Mouse (Mus musculus) neural tube, embryonic 13.5 days (tissue): ENCODE results near the gene Strbp. TPM values are rescaled to one million over a fixed set of nuclear protein-coding genes. Genes with fewer than 3 reads are reported as not detected.

ENCODE experiments used
- ATAC-seq: fragments of 200-750 bp; cut with Nextera tagmentation; 2 replicates; pipeline ENCODE4 v1.8.0; 2017; ENCODE audit warnings: low read depth, mild to moderate bottlenecking, moderate TSS enrichment, moderate library complexity
- H3K27ac ChIP-seq: fragments of 300-500 bp; sonication (generic); replicated peaks from 2 replicates; pipeline ENCODE4 v1.5.1; 2015; ENCODE audit warnings: moderate library complexity, mild to moderate bottlenecking, inconsistent platforms
- H3K27me3 ChIP-seq: fragments of 300-500 bp; sonication (generic); 2 replicates; pipeline ENCODE4 v1.6.1; 2015; ENCODE audit warnings: mild to moderate bottlenecking, inconsistent platforms
- H3K36me3 ChIP-seq: fragments of 300-500 bp; sonication (generic); 2 replicates; pipeline ENCODE4 v1.6.1; 2015; ENCODE audit warnings: mild to moderate bottlenecking, inconsistent platforms
- H3K4me1 ChIP-seq: fragments of 300-500 bp; sonication (generic); replicated peaks from 2 replicates; pipeline ENCODE4 v1.6.1; 2015; ENCODE audit warnings: inconsistent platforms
- H3K4me2 ChIP-seq: fragments of 300-500 bp; sonication (generic); 2 replicates; pipeline ENCODE4 v1.6.1; 2015; ENCODE audit warnings: inconsistent platforms, mild to moderate bottlenecking, moderate library complexity
- H3K4me3 ChIP-seq: fragments of 300-500 bp; sonication (generic); 2 replicates; pipeline ENCODE4 v1.5.1; 2015; ENCODE audit warnings: mild to moderate bottlenecking, inconsistent platforms
- H3K9ac ChIP-seq: fragments of 300-500 bp; sonication (generic); 2 replicates; pipeline ENCODE4 v1.6.1; 2015; ENCODE audit warnings: moderate library complexity, mild to moderate bottlenecking, inconsistent platforms
- H3K9me3 ChIP-seq: fragments of 300-500 bp; sonication (generic); 2 replicates; pipeline ENCODE4 v1.6.1; 2016; ENCODE audit warnings: inconsistent platforms
- WGBS: fragments of 180-500 bp; shearing (Covaris S2); methylation state at CpG from one replicate; pipeline ENCODE4 v1.1.7; 2015; 5-methylcytosine and 5-hydroxymethylcytosine counted together
- polyA plus RNA-seq: library from polyadenylated mRNA; unstranded; fragments of >200 nt; fragmentation: Nextera tagmentation; extraction: Ambion mirVana; gene quantifications from 2 replicates; pipeline ENCODE4 v1.2.1, GENCODE M21; 2015

Strbp gene
- polyA plus RNA-seq, 1 experiment from 2014 or later: 94.4 TPM

DNA sequence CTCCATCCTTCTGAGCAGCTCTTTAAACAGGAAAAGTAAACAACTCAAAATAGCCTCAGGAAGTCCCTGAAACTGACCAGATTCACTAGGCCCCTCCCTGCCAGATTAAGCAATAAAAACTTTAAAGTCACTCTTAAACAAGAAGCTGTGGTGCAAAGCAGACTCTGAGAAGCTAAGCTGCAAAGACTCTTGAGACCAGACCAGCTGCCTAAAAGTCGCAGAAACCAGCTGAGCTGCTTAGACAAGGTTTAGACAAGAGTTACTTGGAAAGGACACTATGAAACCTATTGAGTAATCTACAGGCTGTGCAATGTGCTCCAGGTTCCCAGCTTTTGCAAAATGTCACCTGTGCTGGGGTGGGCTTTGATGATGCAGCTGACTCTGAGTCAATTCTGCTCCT, 16.6 kb downstream of the Strbp start:
- Histone ChIP-seq H3K36me3 (no peaks in the 10 kb centered on the region), H3K27ac (no peak overlapping the region), H3K4me1 (no peaks in the 10 kb centered on the region), H3K9me3 (no peaks in the 10 kb centered on the region), H3K4me3 (no peak overlapping the region), H3K27me3 (no peaks in the 10 kb centered on the region), H3K9ac (no peak overlapping the region), H3K4me2 (no peak overlapping the region)
- 100% methylated on average over 1 of the region's 1 CpGs for WGBS
- ATAC-seq: no peak

DNA sequence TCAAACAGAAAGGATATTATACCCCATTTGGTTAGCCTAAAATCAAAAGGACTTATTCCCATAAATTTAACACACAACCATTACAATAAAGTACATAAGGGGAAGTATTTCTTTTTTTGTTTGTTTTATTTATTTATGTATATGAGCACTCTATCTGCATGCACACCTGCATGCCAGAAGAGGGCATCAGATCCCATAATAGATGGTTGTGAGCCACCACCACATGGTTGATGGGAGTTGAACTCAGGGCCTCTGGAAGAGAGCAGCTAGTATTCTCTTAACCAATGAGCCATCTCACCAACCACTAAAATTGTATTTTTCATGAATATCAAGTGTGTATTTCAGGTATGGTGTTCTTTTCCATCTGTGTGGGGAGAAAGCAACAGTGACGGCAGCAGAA, 18.8 kb downstream of the Strbp start:
- no peak overlapping the region for H3K9ac ChIP-seq
- no peak overlapping the region for H3K4me3 ChIP-seq
- H3K4me2 ChIP-seq: no peak overlapping the region
- WGBS: 93% methylated on average over 1 of the region's 1 CpGs
- no peak for ATAC-seq
- H3K9me3 ChIP-seq: no peaks in the 10 kb centered on the region
- H3K36me3 ChIP-seq: no peaks in the 10 kb centered on the region
- H3K27ac ChIP-seq: no peak overlapping the region
- H3K27me3 ChIP-seq: no peaks in the 10 kb centered on the region
- H3K4me1 ChIP-seq: no peaks in the 10 kb centered on the region

DNA sequence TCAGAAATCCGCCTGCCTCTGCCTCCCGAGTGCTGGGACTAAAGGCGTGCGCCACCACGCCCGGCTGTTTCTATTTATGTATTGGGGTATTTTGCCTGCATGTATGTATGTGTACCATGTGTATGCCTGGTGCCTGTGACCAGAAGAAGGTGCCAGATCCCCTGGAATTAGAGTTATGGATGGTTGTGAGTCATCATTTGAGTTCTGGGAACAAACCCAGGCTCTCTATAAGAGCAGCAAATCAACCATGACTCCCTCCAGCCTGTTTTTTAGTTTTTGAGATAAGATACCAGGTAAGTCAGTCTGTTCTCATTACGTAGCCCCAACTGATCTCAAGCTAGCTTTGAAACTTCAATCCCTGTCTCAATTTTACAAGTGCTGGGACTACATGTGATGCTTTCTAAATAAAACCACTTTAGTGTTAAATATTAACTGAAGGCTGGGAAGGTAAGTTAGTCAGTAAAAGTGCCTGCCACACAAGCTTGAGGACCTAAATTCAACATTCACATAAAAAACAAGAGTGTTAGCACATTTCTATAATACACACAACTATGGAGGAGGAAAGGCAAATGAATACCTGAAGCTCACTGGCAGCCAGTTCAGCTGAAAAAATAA, 21.4 kb downstream of the Strbp start:
- Histone ChIP-seq H3K36me3 (no peaks in the 10 kb centered on the region), H3K27ac (no peak overlapping the region), H3K4me2 (no peak overlapping the region), H3K9me3 (no peaks in the 10 kb centered on the region), H3K9ac (no peak overlapping the region), H3K27me3 (no peaks in the 10 kb centered on the region), H3K4me3 (no peak overlapping the region), H3K4me1 (no peaks in the 10 kb centered on the region)
- 96% methylated on average over 7 of the region's 7 CpGs for WGBS
- ATAC-seq: no peak

DNA sequence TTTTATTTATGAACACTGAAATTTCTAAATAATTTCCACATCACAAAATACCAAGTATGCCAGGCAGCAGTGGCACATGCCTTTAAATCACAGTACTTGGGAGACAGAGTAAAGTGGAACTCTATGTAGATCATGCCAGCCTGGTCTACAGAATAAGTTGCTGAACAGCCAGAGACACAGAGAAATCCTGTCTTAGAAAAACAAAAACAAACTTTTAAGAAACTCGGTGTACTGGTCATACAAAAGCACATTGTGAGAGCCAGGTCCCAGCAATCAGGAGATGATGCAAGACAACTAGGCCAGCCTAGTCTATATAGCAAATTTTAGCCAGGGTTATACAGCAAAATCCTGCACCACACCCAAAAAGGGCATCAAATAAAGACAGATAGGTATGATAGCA, 52.6 kb downstream of the Strbp start:
- no peaks in the 10 kb centered on the region for H3K36me3 ChIP-seq
- H3K9ac ChIP-seq: no peak overlapping the region
- no peaks in the 10 kb centered on the region for H3K4me1 ChIP-seq
- H3K27ac ChIP-seq: no peak overlapping the region
- no peaks in the 10 kb centered on the region for H3K9me3 ChIP-seq
- no peak overlapping the region for H3K4me3 ChIP-seq
- H3K27me3 ChIP-seq: no peaks in the 10 kb centered on the region
- WGBS: 64% methylated on average over 1 of the region's 1 CpGs
- ATAC-seq: no peak
- no peak overlapping the region for H3K4me2 ChIP-seq

DNA sequence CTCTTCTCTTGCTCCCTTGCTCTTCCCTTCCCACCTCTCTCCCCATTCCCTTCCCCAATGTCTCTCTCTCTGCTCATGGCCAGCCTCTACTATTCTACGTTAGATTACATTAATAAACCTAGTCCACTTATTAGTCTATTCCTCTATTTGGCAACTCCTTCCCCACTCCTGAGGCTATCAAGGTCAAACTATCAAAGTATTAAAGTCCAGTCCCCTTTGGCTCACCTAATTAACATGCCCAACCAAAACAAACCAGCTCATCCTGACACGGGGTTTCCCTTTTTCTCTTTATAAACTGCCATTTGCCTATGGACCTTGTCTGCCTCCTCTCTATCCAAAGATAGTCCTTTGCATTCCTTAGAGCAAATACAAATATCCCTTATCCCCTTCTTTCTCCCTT, 54.1 kb downstream of the Strbp start:
- Histone ChIP-seq H3K27me3 (no peaks in the 10 kb centered on the region), H3K9me3 (no peaks in the 10 kb centered on the region), H3K4me1 (no peaks in the 10 kb centered on the region), H3K4me2 (no peak overlapping the region), H3K9ac (no peak overlapping the region), H3K27ac (no peak overlapping the region), H3K36me3 (0 out of 2 replicates have a peak, but pooled peaks cover 2% of the 10 kb centered on the region), H3K4me3 (no peak overlapping the region)
- ATAC-seq: no peak
- 84% methylated on average over 2 of the region's 2 CpGs for WGBS

DNA sequence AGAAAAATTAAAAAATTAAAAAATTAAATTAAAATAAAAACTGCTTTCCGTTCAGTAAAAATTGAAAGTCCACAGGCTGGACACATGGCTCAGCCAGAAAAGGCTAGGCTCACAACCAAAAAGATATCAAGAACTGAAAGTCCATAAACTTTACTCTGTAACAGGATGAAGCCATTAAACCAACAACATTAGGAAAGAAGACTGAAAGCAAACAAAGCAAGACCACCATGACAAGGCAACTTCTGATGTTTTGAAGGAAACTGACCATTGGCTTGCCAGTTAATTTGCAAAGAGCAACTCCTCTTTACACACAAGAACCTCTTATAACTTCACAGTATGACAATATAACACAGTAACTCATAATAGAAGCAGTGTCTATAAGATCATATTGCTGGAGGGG, 54.7 kb downstream of the Strbp start:
- Histone ChIP-seq H3K9me3 (no peaks in the 10 kb centered on the region), H3K4me1 (no peaks in the 10 kb centered on the region), H3K4me3 (no peak overlapping the region)

DNA sequence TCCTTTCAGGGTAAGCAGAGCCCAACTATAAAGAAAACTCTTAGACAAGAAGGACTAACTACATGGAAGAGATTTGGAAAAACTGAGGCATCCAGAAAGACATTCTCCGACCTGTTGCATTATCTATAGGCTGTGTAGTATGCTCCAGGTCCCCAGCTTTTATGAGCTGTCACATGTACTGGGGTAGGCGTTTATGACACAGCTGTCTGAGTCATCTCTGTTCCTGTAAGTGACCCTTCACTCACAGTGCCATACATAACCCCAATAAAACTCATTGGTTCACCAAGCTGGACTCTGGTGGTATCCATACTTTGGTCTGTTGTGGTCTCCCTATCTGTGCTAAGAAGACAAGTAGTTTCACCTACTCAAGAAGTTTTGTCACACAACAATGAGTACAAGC, 80.3 kb downstream of the Strbp start:
- H3K27ac ChIP-seq: no peak overlapping the region
- no peaks in the 10 kb centered on the region for H3K4me1 ChIP-seq
- no peaks in the 10 kb centered on the region for H3K9me3 ChIP-seq
- no peak overlapping the region for H3K9ac ChIP-seq
- H3K4me3 ChIP-seq: no peak overlapping the region
- no peak for ATAC-seq
- no peaks in the 10 kb centered on the region for H3K27me3 ChIP-seq
- peaks cover 11% of the 10 kb centered on the region for H3K36me3 ChIP-seq
- no peak overlapping the region for H3K4me2 ChIP-seq
- WGBS: 84% methylated on average over 2 of the region's 2 CpGs

More for the DNA sequence above, 54.7 kb downstream of the Strbp start:
- Histone ChIP-seq H3K9ac (no peak overlapping the region), H3K27ac (no peak overlapping the region), H3K27me3 (no peaks in the 10 kb centered on the region), H3K36me3 (0 out of 2 replicates have a peak, but pooled peaks cover 2% of the 10 kb centered on the region), H3K4me2 (no peak overlapping the region)
- 95% methylated on average over 1 of the region's 1 CpGs for WGBS
- no peak for ATAC-seq

DNA sequence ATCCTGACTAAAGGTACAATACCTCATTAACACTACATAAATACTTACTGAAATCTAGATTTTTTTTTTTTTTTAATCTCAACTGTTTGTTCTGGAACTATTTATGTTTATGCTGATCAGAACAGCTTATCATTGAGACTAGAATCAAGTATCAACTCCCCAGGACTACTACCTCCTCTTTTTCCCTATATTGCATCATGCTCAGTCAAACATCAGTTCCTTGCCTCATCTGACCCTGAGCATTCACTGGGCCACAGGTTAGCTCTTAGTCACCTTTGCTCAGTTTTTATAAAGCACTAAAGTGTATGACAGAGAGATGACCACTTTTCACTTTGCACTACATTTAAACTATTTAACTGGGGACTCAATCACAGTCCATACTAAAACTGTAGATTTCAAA, 115.7 kb downstream of the Strbp start:
- H3K27ac ChIP-seq: no peak overlapping the region

DNA sequence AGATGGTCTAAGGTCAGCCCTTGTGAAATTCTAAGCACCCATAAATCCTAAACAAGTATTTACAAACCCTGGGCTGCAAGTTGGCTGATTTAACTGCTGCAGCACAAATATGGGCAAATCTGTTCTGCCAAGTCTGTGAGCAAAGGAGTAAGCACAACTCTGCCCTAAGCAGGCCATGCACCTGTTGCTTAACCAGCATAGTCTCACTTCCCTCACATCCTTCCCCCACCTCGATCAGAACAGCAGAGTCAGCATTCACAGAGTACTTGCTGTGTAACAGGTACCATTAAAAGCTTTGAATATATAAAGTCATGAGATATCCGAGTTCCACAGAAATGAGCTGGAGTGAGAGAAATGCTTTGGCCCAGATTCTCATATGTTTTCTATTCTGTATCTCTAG, 125.5 kb downstream of the Strbp start:
- Histone ChIP-seq H3K27ac (no peak overlapping the region), H3K27me3 (no peaks in the 10 kb centered on the region), H3K36me3 (peaks cover 19% of the 10 kb centered on the region), H3K4me1 (no peaks in the 10 kb centered on the region), H3K9me3 (no peaks in the 10 kb centered on the region), H3K4me3 (no peak overlapping the region), H3K9ac (no peak overlapping the region), H3K4me2 (no peak overlapping the region)
- 84% methylated on average over 2 of the region's 2 CpGs for WGBS
- ATAC-seq: no peak

More for the DNA sequence above, 115.7 kb downstream of the Strbp start:
- Histone ChIP-seq H3K9ac (no peak overlapping the region), H3K9me3 (no peaks in the 10 kb centered on the region), H3K4me2 (no peak overlapping the region), H3K4me3 (no peak overlapping the region), H3K36me3 (peaks cover 38% of the 10 kb centered on the region), H3K4me1 (no peaks in the 10 kb centered on the region), H3K27me3 (no peaks in the 10 kb centered on the region)
- no peak for ATAC-seq

DNA sequence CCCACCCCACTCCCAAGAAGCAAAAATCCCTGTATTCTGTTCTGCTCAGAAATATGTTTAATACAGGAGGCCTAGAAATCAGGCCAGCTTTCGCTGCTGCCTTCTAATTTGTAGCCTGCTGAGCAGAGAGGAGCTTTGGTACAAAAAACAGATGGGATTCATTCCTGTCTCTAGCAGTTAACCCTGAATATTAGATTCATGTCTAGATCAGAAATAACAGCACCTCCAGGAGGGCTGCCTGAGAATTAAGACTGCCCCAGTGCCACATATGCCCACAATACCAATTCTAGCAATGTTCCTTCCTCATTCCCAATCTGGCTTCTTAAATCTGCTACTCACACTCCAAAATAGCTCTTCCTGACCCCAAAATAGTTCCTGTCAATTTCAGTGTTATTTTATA, 127.0 kb downstream of the Strbp start:
- H3K27me3 ChIP-seq: no peaks in the 10 kb centered on the region
- WGBS: 75% methylated on average over 1 of the region's 1 CpGs
- no peak overlapping the region for H3K27ac ChIP-seq
- H3K9ac ChIP-seq: no peak overlapping the region
- H3K9me3 ChIP-seq: no peaks in the 10 kb centered on the region
- H3K36me3 ChIP-seq: peaks cover 23% of the 10 kb centered on the region
- no peak overlapping the region for H3K4me2 ChIP-seq
- H3K4me3 ChIP-seq: no peak overlapping the region
- H3K4me1 ChIP-seq: no peaks in the 10 kb centered on the region
- ATAC-seq: no peak

DNA sequence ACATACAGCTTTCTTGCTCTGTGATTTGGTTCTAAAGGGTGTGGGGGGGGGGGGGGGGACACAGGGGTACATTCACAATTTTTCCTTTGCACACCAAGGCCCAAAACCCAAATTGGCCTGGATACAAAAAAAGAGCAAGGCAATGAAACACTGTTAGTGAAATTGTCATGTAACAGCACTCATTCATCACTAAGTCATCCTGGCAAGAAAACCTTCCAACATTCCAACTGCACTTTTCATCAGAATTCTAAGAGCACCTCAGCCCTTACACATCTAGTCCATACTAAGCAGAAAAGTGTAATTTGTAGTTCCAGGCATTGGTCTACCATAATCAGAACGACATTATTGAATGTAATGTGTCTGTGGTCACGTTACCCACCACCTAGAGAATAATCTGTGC, 131.5 kb downstream of the Strbp start:
- H3K27ac ChIP-seq: no peak overlapping the region
- 93% methylated on average over 2 of the region's 2 CpGs for WGBS
- peaks cover 45% of the 10 kb centered on the region for H3K36me3 ChIP-seq
- H3K9me3 ChIP-seq: no peaks in the 10 kb centered on the region
- H3K9ac ChIP-seq: no peak overlapping the region
- ATAC-seq: no peak
- H3K4me3 ChIP-seq: no peak overlapping the region
- H3K4me2 ChIP-seq: no peak overlapping the region
- no peaks in the 10 kb centered on the region for H3K4me1 ChIP-seq
- no peaks in the 10 kb centered on the region for H3K27me3 ChIP-seq

DNA sequence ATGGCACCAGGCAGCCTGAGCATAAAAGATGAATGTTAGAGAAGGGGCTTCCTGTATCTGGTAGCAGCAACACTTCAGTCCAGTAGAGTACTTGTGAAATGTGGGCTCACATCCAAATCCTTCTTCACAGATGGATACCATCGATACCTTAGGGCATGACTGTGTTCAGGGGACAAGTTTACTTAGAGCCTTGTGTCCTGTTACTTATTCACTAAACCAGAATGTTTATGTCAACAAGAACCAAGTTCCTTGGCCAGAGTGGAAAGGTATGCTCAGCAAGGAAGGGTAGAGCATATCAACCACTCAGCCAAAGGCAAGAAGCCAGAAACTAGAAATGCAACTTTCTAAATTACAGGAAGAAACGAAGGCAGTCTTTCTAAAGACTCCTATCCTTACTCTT, 133.0 kb downstream of the Strbp start:
- 91% methylated on average over 2 of the region's 2 CpGs for WGBS
- Histone ChIP-seq H3K9me3 (no peaks in the 10 kb centered on the region), H3K36me3 (peaks cover 54% of the 10 kb centered on the region), H3K27me3 (no peaks in the 10 kb centered on the region), H3K27ac (no peak overlapping the region), H3K4me3 (no peak overlapping the region), H3K4me1 (no peaks in the 10 kb centered on the region), H3K9ac (no peak overlapping the region), H3K4me2 (no peak overlapping the region)
- ATAC-seq: no peak

DNA sequence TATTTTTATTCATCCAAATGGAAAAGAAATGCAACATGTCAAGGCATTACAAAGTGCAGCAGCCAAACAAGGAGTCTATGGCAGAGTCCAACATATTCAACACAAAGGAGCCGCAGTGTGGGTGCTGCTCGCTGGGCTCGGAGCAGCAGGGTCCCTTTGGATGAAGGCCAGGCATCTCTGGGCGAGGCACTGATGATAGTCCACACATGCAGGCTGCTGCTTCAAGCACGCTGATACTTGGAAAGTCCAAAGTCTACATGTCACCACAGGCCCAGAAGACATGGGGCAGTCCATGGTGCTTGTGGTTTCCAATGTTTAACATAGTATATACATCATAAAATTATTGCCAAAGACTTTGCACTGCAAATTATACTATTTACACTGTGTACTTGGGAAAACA, 133.8 kb downstream of the Strbp start:
- H3K4me3 ChIP-seq: no peak overlapping the region
- H3K9ac ChIP-seq: no peak overlapping the region
- no peaks in the 10 kb centered on the region for H3K27me3 ChIP-seq
- peaks cover 61% of the 10 kb centered on the region for H3K36me3 ChIP-seq
- no peak for ATAC-seq
- H3K27ac ChIP-seq: no peak overlapping the region
- no peak overlapping the region for H3K4me2 ChIP-seq
- 80% methylated on average over 5 of the region's 5 CpGs for WGBS
- H3K9me3 ChIP-seq: no peaks in the 10 kb centered on the region
- no peaks in the 10 kb centered on the region for H3K4me1 ChIP-seq
